Mouse (Mus musculus) limb, embryonic 12.5 days (tissue): ENCODE data around the gene Fam189a2. TPM values are rescaled to one million over a fixed set of nuclear protein-coding genes. Genes with fewer than 3 reads are reported as not detected.
A peak's percentile ranks its signal among the peaks of the same experiment; 100 is the strongest.

ENCODE experiments used
- ATAC-seq: fragments of 200-750 bp; cut with Nextera tagmentation; 2 replicates; pipeline ENCODE4 v1.8.0; 2017; ENCODE audit warnings: low read depth, moderate TSS enrichment; ENCODE audit not compliant: insufficient number of reproducible peaks, insufficient read depth, low FRiP score, low TSS enrichment
- H3K27ac ChIP-seq: fragments of 300-500 bp; sonication (generic); 2 replicates; pipeline ENCODE4 v1.5.1; 2016; ENCODE audit warnings: mild to moderate bottlenecking, moderate library complexity
- H3K27me3 ChIP-seq: fragments of 300-500 bp; sonication (generic); 2 replicates; pipeline ENCODE4 v1.6.1; 2016; ENCODE audit warnings: mild to moderate bottlenecking, moderate library complexity
- H3K36me3 ChIP-seq: fragments of 300-500 bp; sonication (generic); 2 replicates; pipeline ENCODE4 v1.6.1; 2016; ENCODE audit warnings: mild to moderate bottlenecking, moderate library complexity
- H3K4me1 ChIP-seq: fragments of 300-500 bp; sonication (generic); replicated peaks from 2 replicates; pipeline ENCODE4 v1.6.1; 2016
- H3K4me2 ChIP-seq: fragments of 300-500 bp; sonication (generic); 2 replicates; pipeline ENCODE4 v1.6.1; 2016; ENCODE audit warnings: mild to moderate bottlenecking, moderate library complexity
- H3K4me3 ChIP-seq: fragments of 300-500 bp; sonication (generic); replicated peaks from 2 replicates; pipeline ENCODE4 v1.5.1; 2016; ENCODE audit warnings: mild to moderate bottlenecking
- H3K9ac ChIP-seq: fragments of 300-500 bp; sonication (generic); replicated peaks from 2 replicates; pipeline ENCODE4 v1.6.1; 2016; ENCODE audit warnings: mild to moderate bottlenecking, moderate library complexity
- H3K9me3 ChIP-seq: fragments of 300-500 bp; sonication (generic); 2 replicates; pipeline ENCODE4 v1.6.1; 2016; ENCODE audit warnings: mild to moderate bottlenecking, moderate library complexity
- WGBS: fragments of 180-500 bp; shearing (Covaris S2); methylation state at CpG from one replicate; pipeline ENCODE4 v1.1.7; 2016; 5-methylcytosine and 5-hydroxymethylcytosine counted together
- polyA plus RNA-seq: library from polyadenylated mRNA; unstranded; fragments of >200 nt; fragmentation: Nextera tagmentation; extraction: Ambion mirVana; gene quantifications from 2 replicates; pipeline ENCODE4 v1.2.1, GENCODE M21; 2016

Fam189a2 gene
- polyA plus RNA-seq, 1 experiment from 2014 or later, result 0.19 TPM

GRCm38 (mm10) chr19:24054265-24054664, 23.4 kb upstream of the Fam189a2 start:
- ATAC-seq, result no peak
- Histone ChIP-seq H3K4me3 (no peak overlapping the region), H3K9me3 (no peaks in the 10 kb centered on the region), H3K4me2 (no peak overlapping the region), H3K27ac (no peak overlapping the region), H3K36me3 (no peaks in the 10 kb centered on the region), H3K4me1 (peaks cover 5% of the 10 kb centered on the region; the same call in 1 of the 2 replicates), H3K9ac (no peak overlapping the region), H3K27me3 (no peaks in the 10 kb centered on the region; the same call in 1 of the 2 replicates)
- WGBS, result 17% methylated on average over 5 of the region's 5 CpGs

GRCm38 (mm10) chr19:24050514-24050913, 19.7 kb upstream of the Fam189a2 start:
- no peak overlapping the region for H3K27ac ChIP-seq
- peaks cover 5% of the 10 kb centered on the region; the same call in 1 of the 2 replicates for H3K4me1 ChIP-seq
- WGBS, result 76% methylated on average over 2 of the region's 2 CpGs
- no peaks in the 10 kb centered on the region for H3K9me3 ChIP-seq
- H3K9ac ChIP-seq, result no peak overlapping the region
- no peaks in the 10 kb centered on the region for H3K36me3 ChIP-seq
- no peak for ATAC-seq
- no peak overlapping the region for H3K4me3 ChIP-seq
- H3K4me2 ChIP-seq, result no peak overlapping the region
- no peaks in the 10 kb centered on the region; the same call in 1 of the 2 replicates for H3K27me3 ChIP-seq

DNA sequence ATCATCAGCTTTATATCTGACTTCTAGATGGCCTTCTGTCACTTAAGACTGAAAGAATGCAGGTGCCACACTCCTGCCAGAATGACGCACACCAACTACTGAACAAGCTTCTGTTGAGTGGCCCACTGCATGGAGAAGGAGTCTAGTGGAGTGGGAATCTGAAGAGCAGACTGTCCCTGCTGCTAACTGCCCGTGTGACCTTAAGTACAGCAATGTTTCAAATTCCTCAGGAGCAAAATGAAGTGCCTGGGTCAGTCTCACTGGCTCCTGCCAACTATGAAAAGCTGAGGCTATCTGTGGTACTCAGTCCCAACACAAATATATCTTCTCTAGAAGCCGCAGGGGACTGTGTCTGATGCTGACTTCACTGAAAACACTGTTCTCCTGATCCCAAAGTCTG, 18.5 kb upstream of the Fam189a2 start:
- H3K4me1 ChIP-seq, result peaks cover 3% of the 10 kb centered on the region; the same call in 1 of the 2 replicates
- no peaks in the 10 kb centered on the region; the same call in 1 of the 2 replicates for H3K27me3 ChIP-seq
- H3K27ac ChIP-seq, result no peak overlapping the region
- H3K4me3 ChIP-seq, result no peak overlapping the region
- H3K9me3 ChIP-seq, result no peaks in the 10 kb centered on the region
- no peak overlapping the region for H3K9ac ChIP-seq
- 85% methylated on average over 3 of the region's 3 CpGs for WGBS
- no peak overlapping the region for H3K4me2 ChIP-seq
- ATAC-seq, result no peak
- H3K36me3 ChIP-seq, result no peaks in the 10 kb centered on the region

- H3K9me3 ChIP-seq, result no peaks in the 10 kb centered on the region
- no peak overlapping the region for H3K9ac ChIP-seq
- WGBS, result 87% methylated on average over 10 of the region's 10 CpGs
- no peaks in the 10 kb centered on the region for H3K27me3 ChIP-seq
- H3K4me3 ChIP-seq, result no peak overlapping the region
- no peaks in the 10 kb centered on the region for H3K4me1 ChIP-seq
- no peak overlapping the region for H3K27ac ChIP-seq
- no peaks in the 10 kb centered on the region for H3K36me3 ChIP-seq
- ATAC-seq, result no peak
- no peak overlapping the region for H3K4me2 ChIP-seq
Measured at GRCm38 (mm10) chr19:24046395-24046993, 15.7 kb upstream of the Fam189a2 start.

DNA sequence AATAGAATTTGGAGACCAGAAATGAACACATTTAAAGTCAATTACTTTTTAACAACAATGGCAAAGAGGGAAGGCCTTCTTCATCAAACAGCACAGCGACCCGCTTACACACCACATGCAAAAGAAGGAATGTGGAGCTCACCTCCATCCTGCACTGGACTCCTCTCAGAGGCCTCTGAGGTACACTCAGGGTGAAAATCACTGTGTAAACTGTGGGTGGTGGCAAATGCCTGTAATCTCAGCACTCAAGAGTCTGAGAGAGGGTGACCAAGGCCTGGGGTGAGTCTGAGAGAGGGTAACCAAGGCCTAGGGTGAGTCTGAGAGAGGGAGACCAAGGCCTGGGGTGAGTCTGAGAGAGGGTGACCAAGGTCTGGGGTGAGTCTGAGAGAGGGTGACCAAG, 11.6 kb upstream of the Fam189a2 start:
- no peak for ATAC-seq
- no peaks in the 10 kb centered on the region for H3K27me3 ChIP-seq
- H3K9ac ChIP-seq, result no peak overlapping the region
- 98% methylated on average over 2 of the region's 2 CpGs for WGBS
- H3K4me3 ChIP-seq, result no peak overlapping the region
- H3K4me1 ChIP-seq, result no peaks in the 10 kb centered on the region
- H3K36me3 ChIP-seq, result no peaks in the 10 kb centered on the region
- no peak overlapping the region for H3K27ac ChIP-seq
- H3K9me3 ChIP-seq, result no peaks in the 10 kb centered on the region
- H3K4me2 ChIP-seq, result no peak overlapping the region

DNA sequence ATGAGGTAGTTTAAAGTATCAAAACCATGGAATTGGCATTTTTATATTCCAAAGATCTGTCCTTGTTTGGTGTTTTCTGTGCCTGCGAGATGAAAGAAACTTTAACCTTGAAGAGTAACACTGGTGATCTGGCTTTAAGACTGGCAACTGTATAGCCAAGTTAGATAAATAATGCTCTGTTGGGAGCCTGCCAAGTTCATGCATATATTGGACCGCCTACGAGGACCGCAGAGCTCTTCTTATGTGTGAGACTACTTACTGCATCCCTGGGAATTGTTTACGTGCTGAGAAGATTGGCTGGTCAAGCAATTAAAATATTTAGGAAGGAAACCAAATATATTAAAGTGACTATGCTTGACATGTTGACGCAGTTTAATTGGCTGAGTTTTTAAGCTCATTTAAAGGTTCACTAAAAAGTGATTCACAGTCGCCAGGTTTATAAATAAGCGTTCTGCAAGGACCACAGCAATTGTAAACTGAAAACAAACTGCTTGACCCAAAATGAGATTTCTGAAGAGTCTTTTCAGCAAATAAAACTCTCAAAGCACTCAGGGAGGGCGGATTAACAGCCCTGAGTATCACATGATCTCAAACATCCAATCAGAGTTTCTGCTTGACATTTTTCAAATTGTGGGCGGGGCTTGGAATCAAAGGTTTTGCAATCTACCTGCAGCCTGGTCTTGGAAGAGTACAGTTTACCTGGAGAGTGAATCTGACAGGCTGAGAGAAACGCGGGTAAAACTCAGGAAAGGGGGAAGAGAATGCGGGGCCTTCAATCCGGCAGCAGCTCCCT, 8.4 kb upstream of the Fam189a2 start:
- Histone ChIP-seq H3K27me3 (no peaks in the 10 kb centered on the region), H3K36me3 (no peaks in the 10 kb centered on the region), H3K9ac (no peak overlapping the region), H3K4me1 (no peaks in the 10 kb centered on the region), H3K4me3 (no peak overlapping the region), H3K4me2 (no peak overlapping the region), H3K9me3 (no peaks in the 10 kb centered on the region), H3K27ac (no peak overlapping the region)
- 64% methylated on average over 14 of the region's 14 CpGs for WGBS
- no peak for ATAC-seq

GRCm38 (mm10) chr19:24034367-24034766, 3.5 kb upstream of the Fam189a2 start:
- ATAC-seq, result no peak

GRCm38 (mm10) chr19:24032654-24033236, 1.9 kb upstream of the Fam189a2 start:
- WGBS, result 51% methylated on average over 5 of the region's 5 CpGs
- peaks cover 58% of the 10 kb centered on the region for H3K27me3 ChIP-seq

More at GRCm38 (mm10) chr19:24034367-24034766, 3.5 kb upstream of the Fam189a2 start:
- 75% methylated on average over 3 of the region's 3 CpGs for WGBS
- Histone ChIP-seq H3K36me3 (no peaks in the 10 kb centered on the region), H3K4me1 (peaks cover 11% of the 10 kb centered on the region), H3K4me3 (no peak overlapping the region), H3K9me3 (no peaks in the 10 kb centered on the region), H3K27me3 (peaks cover 41% of the 10 kb centered on the region), H3K9ac (no peak overlapping the region), H3K27ac (no peak overlapping the region), H3K4me2 (no peak overlapping the region)

DNA sequence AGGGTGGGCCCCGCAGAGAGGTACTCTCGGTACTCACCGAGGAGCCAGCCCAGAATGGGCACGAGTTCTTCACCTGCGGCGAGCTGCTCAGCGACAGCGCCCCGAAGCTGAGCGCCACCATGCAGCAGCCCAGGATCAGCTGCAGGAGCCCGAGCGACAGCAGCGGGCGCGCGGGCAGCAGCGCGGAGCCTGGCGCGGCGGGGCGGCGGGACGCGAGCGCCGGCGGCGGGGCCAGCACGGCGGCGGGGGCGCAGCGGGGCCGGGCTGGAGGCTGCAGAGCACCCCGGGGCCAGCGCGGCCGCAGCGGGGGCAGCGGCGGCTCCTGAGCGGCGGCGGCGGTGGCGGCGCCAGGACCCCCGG, 328 bp downstream of the Fam189a2 start:
- Histone ChIP-seq H3K27me3 (peaks cover 59% of the 10 kb centered on the region), H3K36me3 (no peaks in the 10 kb centered on the region), H3K9me3 (no peaks in the 10 kb centered on the region), H3K27ac (no peak overlapping the region), H3K4me3 (peak overlapping the region; percentile 62), H3K9ac (peak overlapping the region; percentile 61; the same call in 1 of the 2 replicates), H3K4me1 (peaks cover 11% of the 10 kb centered on the region), H3K4me2 (peak overlapping the region; percentile 95)
- under 1% methylated on average over 48 of the region's 49 CpGs for WGBS
- peak; percentile 43; the same call in 1 of the 2 replicates for ATAC-seq

More at GRCm38 (mm10) chr19:24032654-24033236, 1.9 kb upstream of the Fam189a2 start:
- Histone ChIP-seq H3K36me3 (no peaks in the 10 kb centered on the region), H3K4me3 (no peak overlapping the region), H3K27ac (no peak overlapping the region), H3K4me1 (peaks cover 11% of the 10 kb centered on the region), H3K9ac (no peak overlapping the region), H3K9me3 (no peaks in the 10 kb centered on the region), H3K4me2 (no peak overlapping the region)
- no peak for ATAC-seq

DNA sequence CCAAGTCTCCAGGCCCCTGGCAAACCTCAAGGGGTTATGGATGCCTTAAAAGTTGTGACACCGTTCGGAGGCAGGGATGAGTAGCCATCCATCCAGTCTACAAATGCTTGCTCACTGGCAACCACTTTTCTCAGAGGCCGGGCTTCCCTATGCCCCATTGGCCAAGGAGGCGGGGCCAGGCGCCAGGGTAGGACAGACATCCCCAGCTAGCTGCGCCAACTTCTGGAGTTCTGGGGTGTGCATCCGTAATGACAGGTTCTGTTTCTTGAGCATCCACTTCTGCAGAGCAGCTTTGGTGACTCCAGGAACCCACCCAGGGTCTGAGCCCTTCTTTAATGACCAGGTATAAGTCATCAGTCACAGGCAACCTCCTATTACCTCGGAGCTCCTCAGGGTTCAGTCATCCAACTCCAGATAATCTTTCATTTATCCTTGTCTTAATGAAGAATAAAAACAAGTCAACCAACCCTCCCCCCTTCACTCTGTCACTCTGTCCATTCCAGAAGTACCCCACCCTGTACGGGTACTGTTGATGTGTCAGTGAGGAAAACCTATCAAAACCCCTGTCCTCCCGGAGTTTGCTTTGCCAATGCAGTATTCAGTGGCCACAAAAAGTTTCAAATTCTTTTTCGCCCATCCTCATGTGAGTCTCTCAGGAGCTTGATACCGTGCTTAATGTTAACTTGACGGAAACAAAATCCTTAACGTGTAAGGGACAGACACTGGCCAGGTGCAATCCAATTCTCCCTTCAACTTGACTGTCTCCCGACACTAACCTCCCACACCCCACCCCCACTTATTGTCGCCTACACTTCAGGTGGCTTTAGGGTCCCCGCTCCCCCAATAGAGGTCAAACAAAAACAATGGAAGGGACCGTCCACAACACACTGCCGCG, 956 bp downstream of the Fam189a2 start:
- Histone ChIP-seq H3K4me3 (peak overlapping the region; percentile 62), H3K4me2 (peak overlapping the region; percentile 95), H3K36me3 (no peaks in the 10 kb centered on the region), H3K27me3 (peaks cover 59% of the 10 kb centered on the region), H3K9ac (peak overlapping the region; percentile 61; the same call in 1 of the 2 replicates), H3K9me3 (no peaks in the 10 kb centered on the region), H3K27ac (no peak overlapping the region), H3K4me1 (peaks cover 11% of the 10 kb centered on the region)
- whole genome bisulfite sequencing, result 20% methylated on average over 20 of the region's 20 CpGs
- ATAC-seq, result peak; percentile 37
